Mouse (Mus musculus) heart, adult 8-10 months (tissue): ENCODE measurements at regions not wholly inside any gene's neighbourhood (a gene's known extent, or its start where the extent isn't known, plus 50 kb on each side); places are given as distances from the start of the nearest gene placed in this dataset.

ENCODE experiments used
- DNase-seq: peaks from one replicate; pipeline ENCODE4 v3.0.0; 2022; ENCODE audit warnings: low spot score

DNA sequence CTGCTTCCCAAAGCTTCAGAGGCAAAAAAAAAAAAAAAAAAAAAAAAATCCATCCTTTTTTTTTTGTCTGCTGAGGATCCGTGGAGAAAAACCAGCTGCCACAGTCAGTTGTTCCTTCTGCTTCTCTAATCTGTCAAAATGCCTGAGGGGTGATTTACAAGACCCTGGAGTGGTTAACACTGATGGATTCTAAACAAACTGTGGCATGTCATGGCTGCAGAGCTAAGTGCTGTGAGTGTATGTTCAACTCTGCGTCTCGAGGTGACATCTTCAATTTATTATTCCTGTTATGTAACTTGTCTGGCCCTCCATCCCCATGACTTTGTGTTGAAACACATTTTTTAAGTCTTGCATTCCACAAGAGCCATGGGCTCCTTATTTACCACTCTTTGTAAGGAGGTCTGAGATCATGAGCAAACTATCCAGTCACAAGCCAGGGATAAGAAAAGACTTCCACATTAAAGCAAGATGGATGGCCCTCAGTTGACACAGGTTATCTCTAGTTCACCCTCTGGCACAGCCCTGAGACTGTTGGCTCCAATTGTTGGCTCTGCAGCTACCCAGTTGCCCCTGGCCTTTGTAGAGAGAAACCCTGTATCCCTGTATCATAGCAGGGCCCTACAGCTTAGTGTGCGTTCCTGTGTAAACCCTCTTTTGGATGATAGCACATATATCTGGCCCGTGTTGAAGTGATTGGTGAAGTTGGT lies 153.6 kb downstream of the Thbs2 start:
- no peak for DNase-seq

DNA sequence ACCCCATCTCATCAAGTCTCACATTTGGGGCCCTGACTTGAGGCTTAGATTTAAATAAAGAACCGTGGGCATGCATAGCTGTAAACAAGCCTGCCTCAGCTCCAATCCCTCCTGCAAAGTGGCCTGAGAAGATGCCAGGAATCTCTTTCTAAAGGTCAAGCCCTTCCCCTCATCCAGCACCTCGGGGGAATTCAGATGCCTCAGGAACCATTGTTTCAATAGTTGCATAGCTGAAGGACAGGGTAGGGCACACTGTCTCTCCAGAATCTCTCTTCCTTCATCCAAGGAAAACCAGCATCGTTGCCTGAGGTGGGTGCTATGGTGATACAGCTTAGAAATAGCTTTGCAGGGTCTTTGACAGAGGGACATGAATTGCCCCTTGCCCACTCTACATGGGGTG lies 154.4 kb downstream of the Thbs2 start:
- DNase-seq, result no peak

- no peak for DNase-seq
These were observed 154.8 kb downstream of the Thbs2 start for GRCm38 (mm10) chr17:14539191-14539590.

GRCm38 (mm10) chr17:14538527-14538926 lies 155.5 kb downstream of the Thbs2 start:
- no peak for DNase-seq

- DNase-seq, result no peak
These were observed 161.1 kb downstream of the Thbs2 start for GRCm38 (mm10) chr17:14532979-14533314.

- peak; percentile 35 for DNase-seq
These were observed 161.6 kb downstream of the Thbs2 start for GRCm38 (mm10) chr17:14532298-14532978.

- DNase-seq, result no peak
These were observed 162.2 kb downstream of the Thbs2 start for GRCm38 (mm10) chr17:14531796-14532195.

GRCm38 (mm10) chr17:14527691-14528090 lies 166.3 kb downstream of the Thbs2 start:
- DNase-seq, result no peak

DNA sequence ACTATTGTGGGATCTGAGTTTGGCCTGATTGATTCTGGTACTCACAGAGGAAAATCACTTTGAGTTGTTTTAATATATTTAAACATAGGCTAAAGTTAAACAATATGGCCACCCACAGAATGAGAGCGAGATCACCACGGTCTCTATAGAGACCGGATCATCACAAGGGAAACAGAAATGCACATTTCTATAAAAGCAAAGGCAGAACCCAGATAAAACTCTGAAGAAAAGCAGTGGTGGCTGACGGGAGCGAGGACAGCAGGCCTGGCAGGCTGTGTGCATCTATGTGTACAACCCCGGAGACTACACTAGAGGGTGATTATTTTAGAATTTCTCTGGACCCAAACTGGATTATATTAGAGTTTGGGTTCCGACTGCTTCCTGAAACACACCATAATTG lies 168.8 kb downstream of the Thbs2 start:
- no peak for DNase-seq

DNA sequence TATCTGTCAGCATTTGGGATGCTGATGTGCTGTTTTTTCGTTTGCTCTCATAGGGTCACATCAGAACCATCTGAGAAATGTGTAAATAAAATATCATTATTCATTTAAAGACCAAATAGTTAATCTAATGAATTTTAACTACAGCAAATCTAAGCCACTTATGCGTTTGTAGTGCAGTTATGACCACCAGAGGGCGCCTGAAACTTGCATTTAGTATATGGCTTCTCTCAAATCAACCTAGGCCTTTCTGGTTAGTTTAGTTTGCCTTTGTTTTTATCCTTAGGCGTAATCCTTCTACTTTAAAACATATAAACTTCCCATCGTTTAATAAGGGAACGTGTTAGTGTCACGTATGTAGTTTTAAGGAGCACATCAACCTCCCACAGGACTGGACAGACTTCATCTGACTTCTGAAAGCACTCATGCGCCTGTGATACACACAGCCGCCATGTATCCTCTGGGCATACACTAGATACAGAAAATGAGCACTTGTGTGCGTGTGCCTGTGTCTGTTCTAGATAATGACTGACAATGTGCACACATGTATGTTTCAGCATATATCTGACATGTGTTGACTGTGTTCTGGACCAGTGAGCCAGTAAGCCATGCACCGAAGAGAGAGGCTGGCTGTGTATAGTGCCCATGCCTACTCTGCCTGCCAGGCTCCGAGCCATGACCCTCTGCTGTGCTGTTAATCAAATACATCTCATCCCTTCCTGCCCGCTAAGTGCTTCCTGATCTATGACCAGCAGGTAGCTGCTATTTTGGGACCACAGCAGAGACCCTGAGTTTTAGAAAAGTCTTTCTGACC lies 169.4 kb downstream of the Thbs2 start:
- DNase-seq, result peak; percentile 48

DNA sequence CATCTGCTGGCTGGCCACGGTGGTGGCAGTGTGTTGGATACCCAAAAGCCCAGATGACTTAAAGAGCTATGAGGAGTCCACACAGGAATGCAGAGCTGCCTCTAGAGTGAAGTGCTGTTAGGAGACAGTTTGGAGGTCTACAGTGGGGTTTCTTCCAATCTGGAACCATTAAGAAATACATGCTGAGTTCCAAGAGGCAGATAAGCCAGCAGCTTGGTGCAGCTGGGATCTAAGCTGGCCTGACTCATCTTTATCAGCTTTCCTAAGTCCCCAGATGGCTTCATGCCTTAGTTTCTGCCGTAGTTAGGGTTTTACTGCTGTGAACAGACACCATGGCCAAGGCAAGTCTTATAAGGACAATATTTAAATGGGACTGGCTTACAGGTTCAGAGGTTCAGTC lies 172.0 kb downstream of the Thbs2 start:
- no peak for DNase-seq

GRCm38 (mm10) chr17:14520565-14520964 lies 173.5 kb downstream of the Thbs2 start:
- peak; percentile 49 for DNase-seq

DNA sequence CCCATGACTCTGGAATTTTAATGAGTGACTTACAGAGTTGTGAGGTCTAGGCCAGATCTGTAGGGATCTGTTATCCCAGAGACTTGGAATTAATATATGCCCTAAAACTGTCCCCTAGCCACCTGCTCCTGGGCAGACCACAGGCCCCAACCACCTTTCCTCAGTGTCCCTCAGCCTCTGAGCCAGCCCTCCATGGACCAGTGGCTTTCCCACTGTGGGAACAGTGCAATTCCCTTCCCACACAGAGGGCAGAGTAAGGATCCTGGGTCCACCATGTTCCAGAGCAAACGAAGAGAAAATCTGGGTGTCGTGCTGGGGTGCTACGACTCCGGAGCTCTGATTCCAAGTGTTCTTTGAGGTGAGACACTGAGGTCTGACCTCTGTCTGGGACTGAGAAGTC lies 174.7 kb downstream of the Thbs2 start:
- no peak for DNase-seq

DNA sequence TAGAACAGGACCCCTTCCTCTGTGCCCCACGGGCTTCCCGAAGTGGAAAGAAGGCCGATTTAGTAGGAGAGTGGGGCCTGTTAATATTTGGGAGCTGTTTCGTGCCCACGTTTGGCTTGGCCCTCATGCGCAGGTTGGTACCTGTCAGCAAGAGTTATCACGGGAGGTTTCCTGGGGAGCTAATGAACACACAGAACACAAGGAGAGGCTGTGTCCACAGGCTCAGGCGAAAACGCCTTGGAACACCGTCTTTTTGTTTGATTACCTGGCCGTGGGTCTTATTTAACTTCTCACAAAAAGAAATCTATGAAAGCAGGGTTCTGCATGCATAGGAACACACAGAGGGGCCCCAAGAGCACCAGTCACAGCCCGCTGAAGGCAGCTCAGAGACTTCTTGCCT lies 175.8 kb downstream of the Thbs2 start:
- DNase-seq, result no peak

DNA sequence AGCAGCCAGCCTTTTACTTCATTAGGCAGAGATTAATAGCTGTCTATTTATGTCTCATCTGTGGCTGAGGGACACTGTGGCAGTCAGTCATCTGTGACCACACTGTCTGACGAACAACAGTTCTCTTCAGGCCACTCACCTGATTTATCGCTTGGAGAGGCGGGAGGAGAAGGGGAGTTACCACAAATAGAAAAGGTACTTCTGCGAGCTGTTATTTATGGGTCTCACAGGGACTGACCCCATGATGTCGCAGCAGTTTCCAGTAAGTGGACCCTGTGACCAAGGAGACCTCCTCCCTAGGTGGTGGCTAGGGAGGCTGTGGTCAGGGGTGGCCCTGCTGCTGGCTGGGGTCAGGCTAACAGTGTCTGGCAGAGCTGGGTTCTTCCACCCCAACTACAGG lies 176.7 kb downstream of the Thbs2 start:
- DNase-seq, result peak; percentile 61

DNA sequence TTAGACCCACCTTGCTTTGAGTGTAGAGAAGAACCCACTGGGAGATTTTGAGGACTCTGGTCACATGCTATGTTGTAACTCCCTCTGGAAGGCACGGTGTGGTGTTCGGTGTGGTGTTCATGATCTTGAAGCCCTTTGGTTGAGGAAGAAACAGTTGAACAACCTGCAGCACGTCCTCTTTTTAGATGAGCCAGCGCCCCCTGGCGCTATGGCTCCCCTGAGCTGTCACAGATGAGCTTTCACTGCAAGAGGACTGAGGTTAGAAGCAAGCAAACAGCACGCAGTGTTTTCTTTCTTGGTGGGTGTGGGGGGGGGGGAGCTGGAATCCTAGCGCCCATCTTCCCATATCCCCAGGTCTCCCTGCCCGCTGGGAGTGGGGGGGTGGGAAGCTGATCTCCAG lies 177.9 kb downstream of the Thbs2 start:
- DNase-seq, result no peak

DNA sequence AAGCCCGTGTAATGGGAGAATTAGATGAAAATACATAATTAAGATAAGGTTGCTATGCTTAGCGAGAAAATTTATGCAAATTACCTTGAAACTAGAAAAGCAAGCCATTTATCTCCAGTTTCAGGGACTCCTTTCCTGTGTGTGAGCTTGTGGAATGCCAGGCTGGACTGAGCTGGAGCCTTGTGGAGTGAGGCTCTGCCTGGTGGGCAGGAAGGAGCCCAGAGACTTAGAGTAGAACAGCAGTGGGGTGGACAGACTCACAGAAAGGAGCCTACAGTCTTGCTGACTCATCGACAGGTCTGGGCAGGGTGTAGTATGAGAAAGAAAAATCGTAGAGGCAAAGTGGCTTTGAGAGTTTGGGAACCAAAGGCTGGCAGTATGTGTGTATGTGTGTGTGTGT lies 180.6 kb downstream of the Thbs2 start:
- DNase-seq, result no peak

GRCm38 (mm10) chr17:14510486-14510885 lies 183.5 kb downstream of the Thbs2 start:
- DNase-seq, result no peak

- no peak for DNase-seq
These were observed 186.9 kb downstream of the Thbs2 start for GRCm38 (mm10) chr17:14507111-14507510.

- no peak for DNase-seq
These were observed 187.9 kb downstream of the Thbs2 start for GRCm38 (mm10) chr17:14506123-14506522.

DNA sequence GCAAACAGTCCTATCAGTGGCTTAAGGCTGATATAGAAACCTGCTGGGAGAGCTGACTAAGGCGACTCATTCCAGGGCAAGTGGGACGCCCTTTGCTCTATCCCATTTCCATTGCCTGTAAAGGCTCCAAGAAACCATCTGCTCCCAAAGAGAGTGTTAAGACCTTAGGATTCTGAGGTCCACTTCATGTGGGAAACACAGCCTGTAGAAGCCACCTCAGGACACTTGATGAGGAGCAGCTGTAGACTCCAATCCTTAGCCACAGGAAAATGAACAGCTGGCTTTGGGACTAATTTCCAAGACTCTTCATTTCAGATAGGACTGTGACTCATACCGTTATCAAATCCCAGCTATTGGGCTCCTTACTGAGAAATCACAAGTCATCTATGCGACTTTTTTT lies 188.6 kb downstream of the Thbs2 start:
- peak; percentile 71 for DNase-seq

- DNase-seq, result no peak
These were observed 190.4 kb downstream of the Thbs2 start for GRCm38 (mm10) chr17:14503670-14504069.

GRCm38 (mm10) chr17:14501341-14501740 lies 192.7 kb downstream of the Thbs2 start:
- no peak for DNase-seq
